Mouse (Mus musculus) retina, embryonic 14.5 days (tissue): Measurements from ENCODE around the gene Aacs.

Experiments used
- DNase-seq: peaks from one replicate; pipeline ENCODE4 v3.0.0-alpha.2; 2015; ENCODE audit warnings: low spot score

Aacs gene

DNA sequence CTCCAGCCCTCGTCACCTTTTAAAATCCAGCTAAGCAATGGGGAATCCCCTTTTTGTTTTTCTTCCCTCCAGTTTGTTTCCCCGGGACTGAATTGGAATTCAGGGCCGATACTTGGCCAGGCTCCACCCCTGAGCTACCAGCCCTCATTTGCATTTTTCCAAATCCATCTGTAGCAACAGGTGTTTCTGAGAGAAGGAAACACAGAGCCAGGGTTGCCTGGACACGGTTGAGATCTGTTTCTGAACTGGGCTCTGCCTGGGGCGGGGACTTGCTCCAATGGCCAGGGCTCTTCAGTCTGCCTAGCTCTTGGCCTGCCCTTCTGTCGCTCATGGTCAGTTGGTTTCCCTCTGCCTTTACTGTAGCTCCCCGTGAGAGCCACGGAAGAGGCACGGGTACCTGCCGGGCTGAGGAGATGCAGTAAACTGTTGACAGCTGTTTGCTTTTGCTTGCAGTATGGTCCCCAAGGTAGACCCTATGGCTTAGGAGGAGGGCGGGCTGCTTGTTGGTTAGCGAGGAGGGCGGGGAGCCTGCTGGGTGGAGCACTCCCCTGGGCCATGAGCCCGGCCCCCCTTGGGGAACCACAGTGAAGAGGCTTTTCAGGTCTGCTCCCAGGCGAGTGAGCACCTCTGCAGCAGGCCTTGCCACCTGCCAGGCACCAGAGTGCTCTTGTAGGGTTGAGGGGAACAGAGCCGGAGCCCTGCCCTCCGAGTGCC is 16.9 kb downstream of the Aacs start:
- no peak for DNase-seq

- DNase-seq, result no peak
These were observed 17.4 kb downstream of the Aacs start for GRCm38 (mm10) chr5:125493093-125493423.

DNA sequence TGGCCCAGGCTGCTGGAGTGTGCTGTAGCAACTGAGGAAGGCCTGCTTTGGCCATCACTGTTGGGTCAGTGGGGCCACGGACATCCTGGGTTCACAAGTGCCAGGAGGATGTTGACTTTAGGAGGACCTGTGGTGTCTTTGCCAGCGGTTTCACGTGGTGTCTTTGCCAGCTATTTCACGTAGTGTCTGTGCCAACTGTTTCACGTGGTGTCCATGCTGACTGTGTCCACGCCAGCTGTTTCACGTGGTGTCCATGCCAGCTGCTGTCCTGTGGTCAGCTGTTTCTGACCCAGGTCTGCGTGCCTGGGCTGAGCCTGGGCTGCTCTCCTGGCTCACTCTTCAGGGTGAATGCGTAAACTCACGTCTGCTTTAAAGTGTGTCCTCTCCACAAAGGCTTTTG is 20.0 kb downstream of the Aacs start:
- no peak for DNase-seq

- peak; percentile 81 for DNase-seq
These were observed 22.4 kb downstream of the Aacs start for GRCm38 (mm10) chr5:125497821-125498600.

GRCm38 (mm10) chr5:125501505-125501904 is 25.9 kb downstream of the Aacs start:
- DNase-seq, result no peak

GRCm38 (mm10) chr5:125502186-125502585 is 26.6 kb downstream of the Aacs start:
- no peak for DNase-seq

DNA sequence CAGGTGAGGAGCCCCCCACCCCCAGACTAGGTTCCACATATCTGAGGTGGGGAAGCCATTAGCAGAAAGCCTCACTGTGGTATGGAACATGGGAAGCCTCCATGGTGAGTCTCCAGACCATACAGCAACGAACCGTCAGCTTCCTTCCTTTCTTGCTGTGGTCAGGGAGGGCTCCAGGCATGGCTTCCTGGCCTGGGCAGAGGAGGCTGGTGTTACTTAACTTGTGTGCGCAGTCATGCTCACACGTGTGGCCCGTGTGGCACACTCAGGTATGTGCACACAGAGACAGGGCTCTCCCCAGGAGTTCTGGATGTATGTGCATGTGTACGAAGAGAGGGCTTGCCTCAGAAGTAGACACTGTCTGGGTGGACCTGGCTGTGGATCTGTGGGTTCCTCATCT is 28.0 kb downstream of the Aacs start:
- DNase-seq, result no peak

- no peak for DNase-seq
These were observed 29.1 kb downstream of the Aacs start for GRCm38 (mm10) chr5:125504692-125505091.

- DNase-seq, result no peak
These were observed 30.4 kb downstream of the Aacs start for GRCm38 (mm10) chr5:125505968-125506367.

DNA sequence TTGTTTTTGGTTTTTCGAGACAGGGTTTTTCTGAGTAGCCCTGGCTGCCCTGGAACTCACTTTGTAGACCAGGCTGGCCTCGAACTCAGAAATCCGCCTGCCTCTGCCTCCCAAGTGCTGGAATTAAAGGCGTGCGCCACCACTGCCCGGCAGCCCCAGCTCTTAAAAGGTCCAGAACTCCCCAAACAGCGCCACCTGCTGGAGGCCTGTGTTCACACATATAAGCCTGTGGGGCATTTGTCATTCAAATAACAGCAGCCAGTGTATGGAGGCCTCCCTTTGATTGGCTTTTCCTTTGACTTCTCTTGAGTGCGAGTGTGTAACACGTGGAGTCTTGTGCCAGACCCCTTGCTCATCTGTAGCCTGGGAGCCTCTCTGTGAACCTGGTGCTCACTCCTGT is 32.0 kb downstream of the Aacs start:
- DNase-seq, result no peak

DNA sequence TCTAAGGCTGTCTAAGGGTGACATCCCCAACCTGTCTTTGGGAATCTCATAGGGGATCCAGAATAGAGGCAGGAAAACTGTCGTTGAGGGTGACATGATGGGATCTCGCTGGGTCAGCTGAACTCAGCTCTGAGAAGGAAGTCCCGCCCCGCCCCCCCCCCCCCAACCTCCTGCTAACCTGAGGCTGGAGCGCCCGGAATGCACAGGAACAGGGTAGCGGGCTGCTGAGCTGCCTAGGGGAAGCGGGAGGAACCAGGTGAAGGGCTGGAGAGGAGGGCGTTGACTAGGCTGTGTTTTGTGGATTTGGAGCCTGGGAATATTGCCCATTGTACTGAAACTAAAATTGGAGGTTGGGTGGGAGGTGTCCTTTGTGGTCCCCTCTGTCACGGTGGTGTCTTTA is 32.4 kb downstream of the Aacs start:
- DNase-seq, result no peak

DNA sequence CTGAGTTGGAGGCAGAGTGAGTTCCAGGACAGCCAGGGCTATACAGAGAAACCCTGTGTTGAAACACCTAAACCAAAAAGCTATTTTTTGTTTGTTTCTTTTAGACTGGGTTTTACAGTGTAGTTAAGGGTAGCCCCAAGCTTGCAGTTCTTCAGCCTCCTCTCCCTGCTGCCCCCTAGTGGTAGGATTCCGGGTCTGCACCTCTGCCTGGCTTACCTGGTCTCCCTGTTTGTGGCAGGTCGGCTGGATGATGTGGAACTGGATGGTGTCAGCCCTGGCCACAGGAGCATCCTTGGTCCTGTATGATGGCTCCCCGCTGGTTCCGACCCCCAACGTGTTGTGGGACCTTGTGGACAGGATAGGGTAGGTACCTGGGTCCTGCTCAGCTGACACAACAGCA is 33.9 kb downstream of the Aacs start:
- peak; percentile 75 for DNase-seq

DNA sequence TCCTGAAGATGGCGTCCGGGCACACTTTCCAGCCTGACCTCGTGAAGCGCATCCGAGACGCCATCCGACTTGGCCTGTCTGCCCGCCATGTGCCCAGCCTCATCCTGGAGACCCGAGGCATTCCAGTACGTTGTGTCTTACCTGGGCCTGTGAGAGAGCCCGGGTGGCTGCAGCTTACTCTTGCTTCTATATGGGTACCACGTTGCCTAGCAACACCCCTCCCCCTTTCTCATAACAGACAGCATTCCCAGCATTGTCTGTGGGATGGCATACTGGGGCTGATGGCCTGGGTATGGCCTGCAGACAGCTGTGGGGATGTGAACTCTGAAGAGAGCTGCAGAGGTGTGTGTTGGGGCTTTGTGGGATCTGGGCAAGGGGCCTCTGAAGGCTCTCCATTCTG is 39.4 kb downstream of the Aacs start:
- no peak for DNase-seq

DNA sequence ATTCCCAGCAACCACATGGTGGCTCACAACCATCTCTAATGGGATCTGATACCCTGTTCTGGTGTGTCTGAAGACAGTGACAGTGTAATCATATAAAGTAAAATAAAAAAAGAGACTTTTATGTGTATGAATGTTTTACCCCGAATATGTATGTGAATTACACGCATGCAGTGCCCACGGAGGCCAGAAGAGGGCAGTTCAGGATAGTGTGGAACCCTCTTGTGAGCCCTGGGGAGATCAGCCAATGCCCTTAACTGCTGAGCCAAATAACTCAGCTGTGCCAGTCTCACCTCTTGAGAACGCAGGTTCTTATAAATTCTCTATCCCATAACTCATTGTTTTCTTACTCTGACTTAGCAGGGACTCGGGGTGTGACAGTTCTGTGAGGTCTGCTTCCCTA is 43.0 kb downstream of the Aacs start:
- peak; percentile 37 for DNase-seq

GRCm38 (mm10) chr5:125520930-125521590 is 45.4 kb downstream of the Aacs start:
- no peak for DNase-seq

DNA sequence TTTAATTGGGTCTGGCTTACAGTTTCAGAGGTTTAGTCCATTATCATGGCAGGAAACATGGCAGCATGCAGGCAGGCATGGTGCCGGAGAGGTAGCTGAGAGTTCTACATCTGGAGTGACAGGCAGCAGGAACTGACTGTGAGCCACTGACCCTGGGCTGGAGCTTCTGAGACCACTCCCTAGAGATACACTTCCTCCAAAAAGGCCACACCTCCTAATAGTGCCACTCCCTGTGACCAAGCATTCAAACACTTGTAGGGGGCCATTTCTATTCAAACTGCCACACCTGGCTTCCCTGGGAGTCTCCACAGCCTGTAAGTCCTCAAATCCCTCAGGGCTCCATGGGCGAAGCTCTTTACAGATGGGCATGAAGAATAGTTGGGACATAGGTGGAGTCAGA is 47.7 kb downstream of the Aacs start:
- DNase-seq, result no peak

DNA sequence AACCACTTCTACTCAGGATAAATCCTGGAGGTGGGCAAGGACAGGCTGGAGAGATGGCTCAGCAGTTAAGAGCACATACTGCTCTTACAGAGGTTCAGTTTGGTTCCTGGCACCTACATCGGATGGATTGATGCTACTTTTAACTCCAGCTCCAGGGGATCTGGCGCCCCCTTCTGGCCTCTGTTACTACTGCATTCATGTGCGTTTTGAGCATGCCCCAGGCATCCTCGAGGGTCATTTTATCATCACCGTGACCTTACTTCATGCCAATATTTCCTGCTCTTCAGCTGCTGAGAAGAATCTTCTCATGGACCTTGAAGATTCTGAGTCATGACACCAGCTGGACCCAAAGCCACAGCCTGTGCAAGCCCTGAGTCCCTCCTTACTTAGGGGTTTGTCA is 49.9 kb downstream of the Aacs start:
- no peak for DNase-seq

DNA sequence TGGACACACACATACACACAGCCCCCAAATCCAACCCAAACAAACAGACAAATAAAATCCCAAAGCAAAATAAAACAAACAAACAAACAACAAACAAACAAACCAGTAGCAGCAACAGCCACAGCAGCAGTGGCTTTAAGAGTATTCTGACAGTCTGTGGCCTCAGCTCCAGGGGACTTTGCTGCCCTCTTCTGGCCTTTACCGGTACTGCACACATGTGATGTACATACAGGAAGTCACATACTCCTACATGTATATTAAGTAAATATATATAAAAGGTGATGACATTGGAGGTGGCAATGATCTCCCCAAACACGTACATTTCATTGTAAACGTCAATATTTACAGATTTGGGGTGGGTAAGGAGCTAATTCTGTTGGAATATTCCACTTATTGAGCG is 50.9 kb downstream of the Aacs start:
- DNase-seq, result no peak

- DNase-seq, result peak; percentile 90
These were observed 53.5 kb downstream of the Aacs start for GRCm38 (mm10) chr5:125529109-125529508.

DNA sequence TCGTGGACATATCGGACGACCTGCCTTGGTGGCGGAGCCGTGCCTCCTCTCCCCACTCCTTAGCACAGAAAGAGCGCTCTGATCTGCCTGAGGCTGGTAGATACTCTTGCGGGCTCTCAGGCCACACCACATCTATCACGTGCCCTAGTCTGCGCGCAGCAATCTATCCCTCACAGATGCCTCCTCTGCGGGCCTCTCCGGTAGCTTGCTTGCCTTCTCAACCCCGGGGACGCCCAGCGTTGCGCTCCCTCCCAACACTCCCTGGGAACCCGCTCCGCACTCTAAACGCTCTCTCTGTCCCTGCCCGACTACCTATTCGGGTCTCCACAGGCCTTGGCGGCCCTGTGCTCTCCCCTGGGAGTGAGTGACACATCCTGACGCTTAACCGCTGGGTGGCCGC is 56.0 kb downstream of the Aacs start, which contains the start of gene Tmem132b:
Tmem132b (plus strand) TSS at position 141 of the 400 bp plus-strand sequence.
- DNase-seq, result peak; percentile 57

GRCm38 (mm10) chr5:125532191-125532544 is 56.6 kb downstream of the Aacs start:
- peak; percentile 72 for DNase-seq

DNA sequence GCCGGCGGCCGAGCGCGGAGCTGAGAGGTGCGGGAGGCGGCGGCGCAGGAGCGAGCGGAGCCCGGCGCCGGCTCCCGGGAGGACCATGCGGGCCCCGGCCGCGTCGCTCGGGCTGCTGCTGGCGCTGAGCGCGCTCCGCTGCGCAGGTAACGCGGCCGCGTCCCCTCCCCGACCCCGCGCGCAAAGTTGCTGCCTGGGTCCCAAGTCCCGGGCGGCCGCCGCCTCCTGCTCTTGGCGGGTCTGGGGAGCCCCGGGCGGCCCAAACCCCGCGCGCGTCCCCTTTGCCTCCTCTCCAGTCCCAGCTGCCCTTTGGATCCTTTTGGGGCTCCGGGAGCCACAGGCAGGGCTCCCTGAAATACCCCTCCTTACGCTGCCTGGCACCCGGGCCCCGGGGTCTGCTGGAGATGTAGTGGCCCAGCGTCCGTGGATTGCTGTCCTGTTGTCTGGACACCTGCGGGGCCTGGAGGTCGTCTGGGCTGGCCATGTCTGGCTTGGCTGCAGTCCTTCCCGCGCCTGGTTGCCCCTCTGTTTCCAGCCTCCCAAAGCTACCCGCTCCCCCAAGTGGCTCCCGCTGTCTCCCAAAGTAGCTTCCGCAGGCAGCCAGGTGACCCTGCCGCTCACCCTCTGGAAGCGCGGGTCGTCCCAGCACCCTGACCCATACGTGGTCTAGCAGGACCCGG is 57.1 kb downstream of the Aacs start:
- DNase-seq, result no peak
